Mouse (Mus musculus) CD8-positive naive resting alpha-beta T cell, adult 57 days (primary cell): ENCODE results near the gene Med4. TPM values are rescaled to one million over a fixed set of nuclear protein-coding genes. Genes with fewer than 3 reads are reported as not detected.

Experiments used
- total RNA-seq: library from RNA; stranded (reverse); gene quantifications from one replicate; pipeline ENCODE4 v1.2.4, GENCODE M21; 2023

The Med4 gene
- total RNA-seq: 51.1 TPM

DNA sequence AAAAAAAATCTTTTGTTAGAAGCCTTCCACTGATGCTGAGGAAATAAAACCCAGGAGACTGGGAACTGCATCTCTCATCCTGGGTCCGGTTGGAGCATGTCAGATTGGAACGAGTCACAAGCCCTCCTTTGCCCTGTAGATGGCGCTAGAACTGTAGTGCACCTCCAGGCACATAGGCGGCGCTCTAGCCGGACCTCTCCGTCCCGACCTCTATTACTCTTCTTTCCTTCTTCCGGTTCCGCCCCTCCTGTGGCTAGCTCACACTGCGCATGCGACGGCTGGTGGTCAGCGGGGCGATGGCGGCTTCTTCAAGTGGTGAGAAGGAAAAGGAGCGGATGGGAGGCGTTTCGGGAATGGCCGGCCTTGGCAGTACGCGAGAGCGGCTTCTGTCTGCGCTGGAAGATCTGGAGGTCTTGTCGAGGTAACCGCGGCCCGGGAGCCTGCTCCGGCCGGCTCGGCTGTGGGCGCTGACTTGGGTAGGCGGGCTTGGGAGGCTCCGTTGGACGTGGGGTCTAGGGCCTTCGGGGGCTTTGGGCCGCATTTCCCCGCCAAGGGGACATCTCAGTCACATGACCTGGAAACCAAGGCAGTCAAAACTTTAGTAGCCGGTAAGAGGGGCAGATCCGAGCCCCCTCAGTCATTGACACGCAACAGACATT is at the start of gene Med4:
TSS of gene Med4 (plus strand) at position 261 of the 659 bp plus-strand sequence.

GRCm38 (mm10) chr14:73524766-73525448 is 15.1 kb downstream of the Med4 start, which contains the start of gene Sucla2:
Gene Sucla2 (plus strand): TSS chr14:73525319.

GRCm38 (mm10) chr14:73548051-73548450 is 38.2 kb downstream of the Med4 start, which contains the start of gene Nudt15:
Gene Nudt15 (minus strand): TSS chr14:73548242.

Other genes with a start within 250 kb of the Med4 start
- 31.6 TPM for gene Rb1, start 184.2 kb upstream of the Med4 start, total RNA-seq
- 445 TPM for gene Itm2b, start 124.7 kb upstream of the Med4 start, total RNA-seq
- gene Sucla2, start 15.3 kb downstream of the Med4 start, total RNA-seq: 39.7 TPM
- 11.1 TPM for gene Nudt15, start 38.2 kb downstream of the Med4 start, total RNA-seq
- not detected for gene Gm21750, start 151.2 kb downstream of the Med4 start, total RNA-seq